Mouse (Mus musculus) adrenal gland, adult 2 months (tissue): ENCODE results near the gene Morn1. TPM values are rescaled to one million over a fixed set of nuclear protein-coding genes. Genes with fewer than 3 reads are reported as not detected.

ENCODE experiments used
- DNase-seq: peaks from one replicate; pipeline ENCODE4 v3.0.0; 2021
- polyA plus RNA-seq: library from polyadenylated mRNA; depleted of rRNA; stranded (reverse); fragments of >200 nt; gene quantifications from 2 replicates; pipeline ENCODE4 v1.2.3, GENCODE M21; 2012
- total RNA-seq, 2 experiments: library from RNA; stranded (reverse); gene quantifications; 2 replicates each; pipeline ENCODE4 v1.2.3; 2021

Morn1 gene
- total and polyA plus RNA-seq, 3 experiments = 5.5 to 18.8 (median 5.9) TPM

- no peak for DNase-seq
Measured at GRCm38 (mm10) chr4:155139281-155140045, 53.1 kb downstream of the Morn1 start.

DNA sequence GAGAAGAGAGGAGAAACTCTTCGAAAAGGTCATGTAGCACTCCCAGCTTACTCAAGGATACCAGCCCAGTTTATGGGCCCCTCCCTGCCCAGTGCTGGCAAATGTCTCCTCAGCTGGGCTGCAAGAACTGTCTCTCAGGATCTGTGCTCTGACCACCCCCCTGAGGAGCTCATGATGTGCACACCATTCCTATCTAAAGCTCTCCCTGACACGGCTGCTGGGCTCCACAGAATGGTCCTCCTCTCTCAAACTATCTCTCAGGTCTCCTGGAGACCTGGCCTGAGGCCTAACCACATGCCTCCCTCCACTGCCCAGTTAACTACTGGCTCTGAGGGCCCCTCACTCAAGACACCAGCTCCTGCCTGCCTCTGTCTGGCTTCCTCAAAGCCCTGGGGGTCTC is 53.8 kb downstream of the Morn1 start:
- DNase-seq = peak; percentile 41

DNA sequence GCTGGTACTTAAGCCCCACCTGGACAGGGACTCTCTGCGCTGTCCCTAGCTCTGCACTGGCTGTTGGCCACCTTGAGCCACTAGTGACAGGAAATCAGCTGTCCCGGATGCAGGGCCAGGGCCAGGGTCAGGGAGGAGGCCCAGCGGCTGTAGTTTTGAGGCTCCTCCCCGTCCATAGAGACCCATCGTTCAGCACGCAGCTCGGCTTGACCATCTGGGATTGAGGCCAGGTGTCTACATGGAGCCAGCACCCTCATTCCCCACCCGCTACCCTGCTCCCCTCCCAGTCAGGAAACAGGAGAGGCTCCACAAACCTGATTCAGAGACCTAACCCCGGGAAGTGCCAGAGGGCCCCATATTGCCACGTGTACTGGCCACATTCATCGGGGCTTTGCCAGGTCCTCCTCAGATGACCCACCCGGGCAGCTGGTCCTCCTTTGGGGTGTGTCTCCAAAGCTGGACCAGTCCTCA is 54.5 kb downstream of the Morn1 start:
- DNase-seq = peak; percentile 78

- DNase-seq = no peak
Measured at GRCm38 (mm10) chr4:155142836-155143235, 56.5 kb downstream of the Morn1 start.

- no peak for DNase-seq
Measured at GRCm38 (mm10) chr4:155143411-155143810, 57.0 kb downstream of the Morn1 start.

DNA sequence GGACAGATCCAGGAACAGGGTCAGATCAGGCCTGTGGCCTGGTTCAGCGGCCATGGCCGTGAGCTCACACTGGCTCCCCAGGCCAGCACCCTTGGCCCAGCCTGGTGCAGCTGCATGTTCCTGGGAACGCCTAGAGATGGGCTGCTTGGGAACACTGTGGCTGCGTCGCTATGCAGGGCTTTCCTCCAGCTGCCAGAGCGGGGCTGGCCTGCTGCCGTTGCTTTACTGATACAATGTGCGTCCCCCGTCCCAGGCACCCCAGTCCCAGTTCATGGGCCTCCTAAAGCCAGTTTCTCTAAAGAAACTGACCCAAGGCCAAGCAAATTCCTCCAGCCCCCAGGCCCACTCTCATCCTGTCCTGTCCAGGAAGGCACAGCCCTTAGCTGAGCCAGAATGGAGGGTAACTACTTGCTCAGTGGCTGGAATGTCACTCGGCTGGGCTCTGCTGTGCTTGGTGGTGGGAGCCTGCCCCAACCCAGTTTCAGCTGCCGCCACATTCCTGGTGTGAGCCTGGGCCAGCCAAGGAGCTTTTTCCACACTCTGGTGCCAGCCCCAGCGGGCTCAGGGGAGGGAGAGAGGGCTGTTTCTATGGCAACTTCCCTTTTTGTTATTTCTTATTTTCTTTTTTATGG is 57.6 kb downstream of the Morn1 start:
- DNase-seq = peak; percentile 66

- no peak for DNase-seq
Measured at GRCm38 (mm10) chr4:155144548-155145180, 58.3 kb downstream of the Morn1 start.

DNA sequence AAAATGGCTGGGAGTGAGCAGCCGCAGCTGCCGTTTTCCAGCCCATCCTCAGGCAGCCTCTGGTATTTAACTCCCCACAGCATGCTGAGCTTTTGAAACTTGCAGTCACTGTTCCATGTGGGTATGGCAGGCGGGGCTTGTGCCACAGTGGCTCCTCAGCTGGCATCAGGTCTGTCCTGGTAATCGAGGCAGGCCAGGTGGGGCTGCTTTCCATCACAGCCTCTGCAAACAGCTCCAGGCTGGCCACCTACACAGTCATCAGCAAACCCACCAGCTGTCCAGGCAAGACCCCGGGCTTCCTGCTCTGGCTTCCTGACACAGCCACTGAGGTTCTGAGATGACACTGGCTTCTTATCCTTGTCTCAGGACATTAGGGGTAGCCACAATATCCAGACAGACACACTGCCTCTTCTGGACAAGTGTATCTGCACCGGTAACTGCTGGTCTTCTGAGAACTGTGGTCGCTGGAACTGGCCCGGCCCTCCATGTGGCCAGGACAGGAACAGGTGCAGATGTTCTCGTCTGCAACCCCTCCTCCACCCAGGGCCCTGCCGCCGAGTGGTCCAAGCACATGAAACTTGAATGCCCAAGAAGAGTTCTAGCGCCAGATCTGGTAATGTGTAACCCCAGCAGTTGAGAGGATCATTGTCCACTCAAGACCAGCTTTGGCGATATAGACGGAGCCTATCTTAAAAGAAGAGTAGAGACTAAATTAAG is 59.9 kb downstream of the Morn1 start:
- no peak for DNase-seq

DNA sequence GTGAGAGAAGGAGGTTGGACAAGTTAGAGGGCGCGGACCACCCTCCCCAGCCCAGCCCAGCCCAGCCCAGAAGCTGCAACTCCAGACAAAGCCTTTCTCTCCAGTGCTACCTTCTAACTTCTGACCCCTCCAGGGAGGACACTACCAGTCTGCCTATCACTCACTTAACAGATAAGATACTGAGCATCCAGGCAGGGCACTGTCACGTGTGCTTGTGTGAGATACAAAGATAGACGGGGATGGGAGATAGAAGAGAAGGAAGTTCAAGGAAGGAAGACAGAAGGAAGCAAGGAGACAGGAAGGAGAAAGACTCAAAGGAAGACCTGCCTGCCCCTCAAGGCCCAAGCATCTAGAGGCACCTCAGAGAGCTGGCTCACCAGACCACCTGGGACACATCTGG is 62.1 kb downstream of the Morn1 start:
- DNase-seq = no peak

- peak; percentile 77 for DNase-seq
Measured at GRCm38 (mm10) chr4:155148910-155149698, 62.7 kb downstream of the Morn1 start.

DNA sequence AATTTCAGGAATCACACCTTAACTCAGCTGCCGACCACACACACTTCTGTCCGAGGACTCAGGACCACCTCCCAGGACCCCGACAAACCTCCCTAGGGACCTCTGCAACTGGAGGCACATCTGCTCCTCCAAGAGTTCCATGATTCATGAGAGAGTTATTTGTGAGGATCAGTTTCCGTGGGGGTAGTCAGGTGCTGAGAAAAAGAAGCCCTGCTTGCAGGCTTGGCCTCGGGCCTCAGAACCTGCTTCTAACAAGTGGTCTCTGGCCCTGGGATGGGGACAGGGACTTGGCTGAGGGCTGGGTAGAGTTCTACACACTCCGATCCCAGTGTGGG is 63.5 kb downstream of the Morn1 start:
- no peak for DNase-seq

DNA sequence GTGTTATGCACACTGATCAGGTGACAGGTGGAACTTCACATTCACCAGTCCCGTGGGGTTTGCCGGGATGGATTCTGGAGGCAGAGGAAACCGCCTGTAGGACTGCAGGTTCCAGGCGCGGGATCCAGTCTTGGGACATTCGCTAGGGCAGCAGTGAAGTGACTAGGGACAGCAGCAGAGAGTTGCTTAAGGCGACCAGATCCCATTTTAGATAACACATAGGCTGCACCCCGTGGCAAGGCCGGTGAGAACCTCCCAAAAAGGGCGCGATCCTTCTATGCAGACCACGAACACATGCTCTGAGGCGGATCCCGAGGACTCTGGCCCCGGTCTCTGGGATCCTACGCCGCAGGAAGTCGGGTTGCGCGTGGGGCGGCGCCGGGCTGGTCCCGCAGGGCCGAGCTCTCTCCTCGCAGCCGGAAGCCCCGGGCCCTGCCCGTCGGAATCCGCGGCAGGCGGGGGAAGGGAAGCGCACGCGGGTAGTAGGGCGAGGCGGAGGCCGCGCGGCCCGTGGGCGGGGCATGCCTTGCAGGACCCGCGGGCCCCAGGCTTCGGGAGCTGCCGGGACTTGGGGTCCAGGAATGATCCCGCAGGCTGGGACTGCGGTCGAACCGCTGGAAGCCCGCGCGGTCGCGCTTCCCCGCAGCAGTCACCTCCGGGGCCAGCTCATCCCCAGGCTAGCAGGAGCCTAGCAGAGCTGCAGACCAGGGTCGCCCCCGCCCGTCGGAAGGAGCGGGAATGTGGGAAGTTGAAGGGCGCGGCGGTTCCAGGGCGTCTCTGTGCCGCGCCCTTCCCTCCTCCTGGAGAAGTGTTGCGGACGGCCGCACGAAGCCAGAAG is 64.1 kb downstream of the Morn1 start:
- DNase-seq = peak; percentile 94

- no peak for DNase-seq
Measured at GRCm38 (mm10) chr4:155151221-155151788, 64.9 kb downstream of the Morn1 start.

DNA sequence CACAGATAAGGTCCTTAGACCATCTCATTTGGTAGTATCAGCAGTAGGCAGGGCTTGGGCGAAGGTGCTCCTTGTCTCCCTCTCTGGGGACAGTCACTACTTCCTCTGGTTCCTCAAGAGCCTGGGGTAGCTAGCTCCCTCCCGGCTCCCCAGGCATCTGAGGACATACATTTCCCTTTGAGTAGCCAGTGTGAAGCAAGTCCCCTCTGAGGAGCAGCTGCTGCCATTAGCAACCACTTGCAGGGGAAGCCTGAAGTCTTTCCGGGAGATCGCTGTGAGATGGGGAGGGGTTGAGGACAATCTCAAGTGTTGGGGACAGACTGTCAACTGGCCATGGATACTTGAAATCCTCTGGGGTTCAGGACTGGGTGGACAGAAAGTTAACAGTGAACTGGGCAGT is 65.5 kb downstream of the Morn1 start:
- DNase-seq = no peak

DNA sequence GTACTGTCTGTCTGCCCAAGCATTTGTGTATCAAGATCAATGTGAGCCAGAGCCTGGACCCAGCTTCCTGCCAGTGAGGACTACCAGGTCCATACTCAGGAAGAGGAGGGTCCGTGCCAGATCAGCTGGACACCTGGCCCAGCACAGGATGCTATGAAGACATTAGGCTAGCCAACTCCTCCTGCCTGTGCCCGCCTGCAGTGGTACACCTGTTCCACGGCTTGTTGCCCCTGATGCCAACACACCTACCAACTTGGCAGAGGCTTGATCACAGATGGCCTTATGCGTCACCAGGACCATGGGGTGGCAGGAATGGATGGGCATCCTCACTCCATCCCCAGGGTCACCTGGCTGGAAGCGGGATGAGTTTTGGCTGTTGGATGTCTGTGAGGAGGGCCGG is 66.1 kb downstream of the Morn1 start:
- no peak for DNase-seq

DNA sequence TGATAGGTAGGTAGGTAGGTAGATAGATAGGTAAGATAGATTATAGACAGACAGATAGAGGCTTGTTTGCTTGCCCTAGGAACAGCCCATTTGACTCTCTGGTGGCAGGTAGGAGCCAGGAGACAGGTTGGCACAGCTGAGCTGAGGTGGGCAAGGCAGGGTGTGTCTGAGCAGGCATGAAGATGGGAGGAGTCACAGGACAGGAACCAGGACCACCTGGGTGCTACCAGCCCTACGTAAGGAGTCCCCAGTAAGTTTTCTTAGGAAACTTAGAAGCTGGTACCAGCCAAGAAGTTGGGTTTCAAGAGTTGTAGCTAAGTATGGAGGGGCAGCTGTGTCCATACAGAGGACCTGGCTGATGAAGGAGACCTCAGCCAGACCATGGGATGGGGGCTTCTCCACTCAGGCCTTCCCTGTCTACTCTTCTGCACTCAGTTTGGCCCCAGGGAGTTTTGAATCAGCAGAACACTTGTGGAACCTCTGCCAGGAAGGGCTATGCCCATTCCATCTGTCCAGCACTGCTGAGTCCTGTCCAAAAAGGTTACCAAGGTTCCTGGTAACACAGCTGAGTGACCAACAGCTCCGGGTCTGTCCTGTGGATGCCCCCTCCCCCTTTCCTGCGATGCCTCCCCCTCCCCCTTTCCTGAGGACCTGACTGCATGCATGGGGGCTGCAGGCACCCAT is 67.2 kb downstream of the Morn1 start:
- no peak for DNase-seq

GRCm38 (mm10) chr4:155154986-155155385 is 68.6 kb downstream of the Morn1 start:
- DNase-seq = peak; percentile 37

- DNase-seq = no peak
Measured at GRCm38 (mm10) chr4:155156734-155157133, 70.4 kb downstream of the Morn1 start.

GRCm38 (mm10) chr4:155157871-155158542 is 71.6 kb downstream of the Morn1 start:
- DNase-seq = no peak
